Mouse (Mus musculus) heart, postnatal 0 days (tissue): ENCODE results near the gene Amn1. TPM values are rescaled to one million over a fixed set of nuclear protein-coding genes. Genes with fewer than 3 reads are reported as not detected.
A peak's percentile ranks its signal among the peaks of the same experiment; 100 is the strongest.

Source experiments
- ATAC-seq: fragments of 200-750 bp; cut with Nextera tagmentation; 2 replicates; pipeline ENCODE4 v1.8.0; 2017; ENCODE audit warnings: low read depth, moderate number of reproducible peaks, moderate library complexity; ENCODE audit not compliant: insufficient read depth
- DNase-seq: peaks from one replicate; pipeline ENCODE4 v3.0.0-alpha.2; 2016; ENCODE audit warnings: low spot score
- H3K27ac ChIP-seq: fragments of 300-500 bp; sonication (generic); 2 replicates; pipeline ENCODE4 v1.5.1; 2014; ENCODE audit warnings: low read depth, mild to moderate bottlenecking
- H3K27me3 ChIP-seq: fragments of 300-500 bp; sonication (generic); 2 replicates; pipeline ENCODE4 v1.6.1; 2014; ENCODE audit warnings: low read length, mixed read lengths; ENCODE audit not compliant: control insufficient read depth, insufficient read depth
- H3K36me3 ChIP-seq: fragments of 300-500 bp; sonication (generic); replicated peaks from 2 replicates; pipeline ENCODE4 v1.6.1; 2014; ENCODE audit warnings: low read length, mixed read lengths; ENCODE audit not compliant: control insufficient read depth, insufficient read depth
- H3K4me1 ChIP-seq: fragments of 300-500 bp; sonication (generic); 2 replicates; pipeline ENCODE4 v1.6.1; 2014; ENCODE audit warnings: antibody characterized with exemption; ENCODE audit not compliant: control insufficient read depth, insufficient read depth
- H3K4me2 ChIP-seq: fragments of 300-500 bp; sonication (generic); 2 replicates; pipeline ENCODE4 v1.6.1; 2014; ENCODE audit warnings: low read depth, mild to moderate bottlenecking, low read length, moderate library complexity
- H3K4me3 ChIP-seq: fragments of 300-500 bp; sonication (generic); 2 replicates; pipeline ENCODE4 v1.5.1; 2014; ENCODE audit warnings: low read depth, low read length
- H3K9ac ChIP-seq: fragments of 300-500 bp; sonication (generic); replicated peaks from 2 replicates; pipeline ENCODE4 v1.6.1; 2014; ENCODE audit warnings: low read depth, low read length, mixed read lengths
- H3K9me3 ChIP-seq: fragments of 300-500 bp; sonication (generic); replicated peaks from 2 replicates; pipeline ENCODE4 v1.6.1; 2016; ENCODE audit warnings: low read length; ENCODE audit not compliant: control insufficient read depth
- CTCF ChIP-seq: IDR thresholded peaks from 2 replicates; pipeline ENCODE4 v1.5.1; 2016; ENCODE audit warnings: antibody characterized with exemption, control low read depth, low read depth
- EP300 ChIP-seq: IDR thresholded peaks from 2 replicates; pipeline ENCODE4 v1.6.1; 2016; ENCODE audit warnings: antibody characterized with exemption, low read depth
- WGBS: fragments of 180-500 bp; shearing (Covaris S2); extraction: QIAGEN DNeasy Blood & Tissue Kit; methylation state at CpG from one replicate; pipeline ENCODE4 v1.1.7; 2014; 5-methylcytosine and 5-hydroxymethylcytosine counted together
- polyA plus RNA-seq: library from polyadenylated mRNA; unstranded; fragments of >200 nt; fragmentation: Nextera tagmentation; extraction: Ambion mirVana; gene quantifications from 2 replicates; pipeline ENCODE4 v1.2.1, GENCODE M21; 2015
- total RNA-seq: library from RNA; depleted of rRNA; stranded (reverse); fragments of >200 nt; gene quantifications from 2 replicates; pipeline ENCODE4 v1.2.3, GENCODE M21; 2014; ENCODE audit warnings: low replicate concordance; rRNA removed

The Amn1 gene
- total RNA-seq: 21.3 and 39.8 TPM in 2 replicates
- 23.8 and 29.9 TPM in 2 replicates for polyA plus RNA-seq

DNA sequence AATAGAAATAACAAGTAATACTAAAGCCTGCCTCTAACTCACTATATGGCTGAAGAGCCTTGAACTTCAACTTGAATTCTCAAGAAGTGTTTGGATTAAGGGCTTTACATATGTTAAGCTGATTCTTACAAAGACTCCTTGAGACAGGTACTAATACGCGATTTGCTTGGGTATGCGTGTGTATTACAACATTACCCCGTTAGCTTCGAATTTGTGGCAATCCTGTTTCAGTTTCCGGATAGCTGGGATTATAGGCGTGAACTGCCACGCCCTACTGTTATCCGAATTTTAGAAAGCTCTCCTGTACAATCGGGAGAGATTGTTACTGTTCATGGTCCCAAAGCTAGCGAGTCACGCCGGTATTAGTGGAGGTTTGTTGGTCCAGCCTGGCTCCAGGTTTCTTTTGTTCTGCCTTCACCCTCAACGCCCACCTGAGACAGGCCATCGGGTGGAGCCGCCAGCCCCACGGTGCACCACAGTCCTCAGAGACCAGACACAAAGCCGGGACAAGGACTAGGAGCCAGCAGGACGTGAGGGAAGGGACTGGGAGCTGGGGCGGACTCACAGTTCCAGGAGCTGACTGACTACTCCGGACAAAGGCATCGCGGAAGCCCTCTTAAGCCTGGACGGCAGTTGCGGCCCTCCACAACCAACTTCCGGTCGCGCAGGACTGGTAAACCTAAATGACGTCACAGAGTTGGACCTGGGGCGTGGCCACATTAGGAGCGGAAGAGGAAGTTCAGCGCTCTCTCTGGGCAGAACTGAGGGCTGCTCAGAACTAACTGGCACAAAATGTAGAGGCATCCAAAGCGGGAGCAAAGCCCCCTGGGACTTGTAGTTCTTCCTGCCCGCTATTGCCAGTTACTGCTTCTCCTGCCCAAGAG lies at the start of gene Amn1:
Amn1 (minus strand) TSS at position 672 of the 884 bp plus-strand sequence.
- ATAC-seq: peak; percentile 100
- Histone ChIP-seq H3K27ac (peak within 1 kb of the TSS; percentile 89), H3K9ac (peak within 1 kb of the TSS; percentile 72), H3K4me2 (peak within 1 kb of the TSS; percentile 71), H3K4me1 (peaks cover 14% of the 10 kb centered on the region), H3K36me3 (peaks cover 1% of the 10 kb centered on the region; the same call in 1 of the 2 replicates), H3K4me3 (peak within 1 kb of the TSS; percentile 61), H3K9me3 (no peaks in the 10 kb centered on the region), H3K27me3 (no peaks in the 10 kb centered on the region)
- WGBS: under 1% methylated on average over 34 of the region's 34 CpGs
- DNase-seq: peak; percentile 100
- TF ChIP-seq CTCF (peak; percentile 26), EP300 (no peak; the same call in 1 of the 2 replicates)

DNA sequence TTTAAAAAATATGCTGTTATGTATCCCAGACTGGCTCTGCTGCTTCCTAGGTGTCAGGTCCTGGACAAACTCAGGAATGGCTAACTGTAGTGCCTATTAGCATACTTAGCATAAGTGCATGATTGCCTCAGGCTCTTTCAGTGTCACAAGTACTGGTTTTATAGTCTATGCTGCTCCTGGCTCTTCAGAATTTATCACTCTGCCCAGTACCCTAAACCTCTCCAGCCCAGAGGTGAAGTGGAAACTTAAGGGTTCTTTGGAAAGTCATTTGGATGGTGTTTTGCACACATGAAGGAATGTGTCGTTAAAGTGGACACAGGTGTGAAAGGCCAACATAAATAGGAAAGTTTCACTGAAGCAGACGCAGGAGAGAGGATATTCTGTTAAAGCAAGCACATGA lies 48.3 kb upstream of the Amn1 start:
- Histone ChIP-seq H3K27me3 (no peaks in the 10 kb centered on the region), H3K4me2 (no peak overlapping the region), H3K9me3 (no peaks in the 10 kb centered on the region), H3K4me3 (no peak overlapping the region), H3K4me1 (0 out of 2 replicates have a peak, but pooled peaks cover 6% of the 10 kb centered on the region), H3K27ac (no peak overlapping the region), H3K36me3 (no peaks in the 10 kb centered on the region), H3K9ac (no peak overlapping the region)
- DNase-seq (no peak), ATAC-seq (no peak)
- 67% methylated on average over 2 of the region's 2 CpGs for WGBS
- TF ChIP-seq CTCF (no peak), EP300 (no peak)

DNA sequence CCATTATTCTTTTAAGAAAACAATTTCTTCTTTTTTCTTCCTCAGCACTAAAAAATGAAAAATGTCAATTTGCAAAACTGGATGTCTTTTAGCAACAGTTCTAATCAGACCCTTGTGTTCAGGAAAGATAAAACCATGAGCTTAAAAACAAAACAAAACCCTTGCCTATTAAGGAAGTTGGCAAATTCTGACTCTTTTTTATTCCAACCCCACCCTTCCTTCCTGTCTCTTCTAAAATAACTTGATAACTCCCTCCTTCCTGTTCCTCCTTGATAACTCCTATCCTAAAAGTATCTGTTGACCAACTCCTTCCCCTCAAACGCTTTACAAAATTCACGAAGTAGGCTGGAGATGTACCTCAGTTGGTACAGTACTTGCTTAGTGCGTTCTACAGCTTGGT lies 45.4 kb upstream of the Amn1 start:
- WGBS: 71% methylated on average over 3 of the region's 3 CpGs
- H3K4me1 ChIP-seq: 0 out of 2 replicates have a peak, but pooled peaks cover 5% of the 10 kb centered on the region
- DNase-seq (no peak), ATAC-seq (no peak)
- H3K4me3 ChIP-seq: no peak overlapping the region
- H3K27me3 ChIP-seq: no peaks in the 10 kb centered on the region
- TF ChIP-seq CTCF: no peak
- no peak for TF ChIP-seq EP300
- no peak overlapping the region for H3K9ac ChIP-seq
- no peak overlapping the region for H3K27ac ChIP-seq
- no peaks in the 10 kb centered on the region for H3K9me3 ChIP-seq
- H3K4me2 ChIP-seq: no peak overlapping the region
- H3K36me3 ChIP-seq: no peaks in the 10 kb centered on the region

DNA sequence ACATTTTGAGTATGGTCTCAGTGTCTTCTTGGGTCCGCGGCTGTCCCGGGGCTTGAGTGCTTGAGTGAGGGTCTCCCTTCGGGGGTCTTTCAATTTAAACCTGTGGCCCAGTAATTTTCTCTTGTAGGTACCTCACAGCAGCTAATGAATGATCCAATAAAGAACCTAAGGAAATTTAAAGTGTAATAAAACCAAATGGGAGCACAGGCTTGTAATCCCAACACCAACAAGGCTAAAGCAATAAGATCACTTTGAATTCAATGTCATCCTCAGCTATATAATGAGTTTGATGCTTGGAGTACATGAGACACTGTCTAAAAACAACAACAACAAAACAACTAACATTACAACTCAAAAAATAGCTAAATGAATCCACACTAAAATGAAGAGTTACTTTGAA lies 36.2 kb upstream of the Amn1 start:
- 95% methylated on average over 4 of the region's 4 CpGs for WGBS
- Histone ChIP-seq H3K4me3 (no peak overlapping the region), H3K36me3 (no peaks in the 10 kb centered on the region), H3K4me2 (no peak overlapping the region), H3K27me3 (no peaks in the 10 kb centered on the region), H3K27ac (no peak overlapping the region), H3K4me1 (no peaks in the 10 kb centered on the region), H3K9me3 (no peaks in the 10 kb centered on the region), H3K9ac (no peak overlapping the region)
- DNase-seq: no peak
- ATAC-seq: no peak
- TF ChIP-seq EP300 (no peak), CTCF (no peak)

DNA sequence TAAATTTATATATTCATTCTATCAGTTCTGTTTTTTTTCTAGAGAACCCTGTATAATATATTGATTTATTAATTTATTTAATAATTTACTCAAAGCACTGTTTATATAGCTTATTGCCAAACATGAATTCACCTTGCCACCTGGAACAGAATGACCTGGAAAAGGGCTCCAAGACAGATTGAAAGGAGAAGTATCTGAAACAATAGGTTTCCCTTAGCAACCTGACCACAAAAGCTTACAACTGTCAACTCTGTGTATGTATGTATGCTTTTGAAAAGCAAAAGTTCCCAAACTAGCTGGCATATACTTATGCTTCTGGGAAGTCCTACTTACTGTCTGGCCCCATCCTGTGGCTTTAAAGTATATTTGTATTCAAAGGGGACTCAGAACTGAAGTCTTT lies 32.8 kb upstream of the Amn1 start:
- TF ChIP-seq EP300 (no peak), CTCF (no peak)
- H3K4me1 ChIP-seq: no peaks in the 10 kb centered on the region
- no peaks in the 10 kb centered on the region for H3K36me3 ChIP-seq
- H3K4me3 ChIP-seq: no peak overlapping the region
- no peak for DNase-seq
- H3K27me3 ChIP-seq: no peaks in the 10 kb centered on the region
- no peak overlapping the region for H3K9ac ChIP-seq
- ATAC-seq: no peak
- no peak overlapping the region for H3K4me2 ChIP-seq
- H3K9me3 ChIP-seq: no peaks in the 10 kb centered on the region
- H3K27ac ChIP-seq: no peak overlapping the region

DNA sequence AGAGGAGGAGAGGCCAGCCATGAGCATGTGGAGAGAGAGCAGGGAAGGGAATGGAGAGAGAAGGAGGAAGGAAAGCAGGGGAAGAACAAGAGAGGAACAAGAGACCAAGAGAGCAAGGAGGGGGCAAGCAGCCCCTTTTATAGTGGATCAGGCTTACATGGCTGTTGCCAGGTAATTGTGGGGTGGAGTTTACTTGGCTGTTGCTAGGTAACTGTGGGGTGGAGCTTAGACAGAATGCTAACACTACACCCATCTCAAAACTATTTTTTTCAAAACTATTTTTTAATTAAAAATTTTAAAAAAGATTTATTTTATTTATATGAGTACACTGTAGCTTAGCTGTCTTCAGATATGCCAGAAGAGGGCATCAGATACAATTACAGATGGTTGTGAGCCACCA lies 10.1 kb upstream of the Amn1 start:
- DNase-seq (no peak), ATAC-seq (no peak)
- no peaks in the 10 kb centered on the region for H3K4me1 ChIP-seq
- no peaks in the 10 kb centered on the region for H3K27me3 ChIP-seq
- no peak overlapping the region for H3K27ac ChIP-seq
- no peak overlapping the region for H3K9ac ChIP-seq
- H3K4me2 ChIP-seq: no peak overlapping the region
- TF ChIP-seq EP300: no peak
- TF ChIP-seq CTCF: no peak
- H3K4me3 ChIP-seq: no peak overlapping the region
- H3K36me3 ChIP-seq: no peaks in the 10 kb centered on the region
- H3K9me3 ChIP-seq: no peaks in the 10 kb centered on the region
